In the genomic region with DNA sequence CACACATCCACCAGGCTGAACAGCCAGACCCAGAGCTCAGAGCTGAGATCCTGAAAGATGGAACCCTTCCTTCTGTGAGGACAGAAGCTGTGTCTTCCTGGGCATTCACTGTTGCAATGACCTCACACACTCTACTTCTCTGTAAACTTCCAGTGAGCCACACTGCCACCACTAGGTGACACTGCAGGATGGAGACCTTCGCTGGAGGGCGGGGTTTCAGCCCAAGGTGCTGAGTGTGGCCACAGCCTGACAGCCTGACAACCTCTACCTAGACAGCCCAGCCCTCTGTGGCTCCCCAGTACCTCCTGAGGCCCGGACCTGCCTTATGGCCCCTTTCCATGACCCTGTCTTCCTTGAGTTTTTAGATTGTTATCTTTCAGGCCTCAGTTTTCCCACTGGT, we compare ENCODE assay signal across 7 mouse cellular contexts. TPM values are rescaled to one million over a fixed set of nuclear protein-coding genes. Genes with fewer than 3 reads are reported as not detected.
A peak's percentile ranks its signal among the peaks of the same experiment; 100 is the strongest.
DNase-seq lines count a peak whose midpoint lies in the region; ATAC-seq and TF ChIP-seq lines count a peak whose summit lies in the region.

No protein-coding gene starts in this region.

- H3K27ac ChIP-seq in heart, embryonic 11.5 days (ENCODE audit: low read depth, low read length) = no peak overlapping the region
- H3K27ac ChIP-seq in kidney, embryonic 14.5 days (ENCODE audit: low read depth, low read length) = no peak overlapping the region
- H3K27ac ChIP-seq in lung, postnatal 0 days (ENCODE audit: low read length) = no peak overlapping the region

- H3K4me1 ChIP-seq in heart, embryonic 11.5 days (ENCODE audit: control insufficient read depth, insufficient read depth, low read length) = peaks cover 5% of the 10 kb centered on the region; the same call in 1 of the 2 replicates
- no peaks in the 10 kb centered on the region for H3K4me1 ChIP-seq in kidney, embryonic 14.5 days (ENCODE audit: control insufficient read depth, insufficient read depth, low read length)
- no peaks in the 10 kb centered on the region for H3K4me1 ChIP-seq in lung, postnatal 0 days (ENCODE audit: insufficient read depth, low read depth, low read length)

- TF ChIP-seq EP300 in lung, postnatal 0 days (IDR thresholded peaks at IDR 0.05) = no peak

- H3K4me2 ChIP-seq in heart, embryonic 11.5 days = no peak overlapping the region
- no peak overlapping the region for H3K4me2 ChIP-seq in kidney, embryonic 14.5 days (replicated peaks; ENCODE audit: low read depth, low read length)
- H3K4me2 ChIP-seq in lung, postnatal 0 days (replicated peaks; ENCODE audit: low read depth, low read length) = no peak overlapping the region

- no peaks in the 10 kb centered on the region for H3K36me3 ChIP-seq in heart, embryonic 11.5 days (ENCODE audit: control insufficient read depth, insufficient read depth, low read length)
- no peaks in the 10 kb centered on the region for H3K36me3 ChIP-seq in kidney, embryonic 14.5 days (ENCODE audit: control insufficient read depth, insufficient read depth, low read length)
- H3K36me3 ChIP-seq in lung, postnatal 0 days (ENCODE audit: insufficient read depth, low read length) = no peaks in the 10 kb centered on the region

- peak; percentile 77 for TF ChIP-seq CTCF in lung, postnatal 0 days (IDR thresholded peaks at IDR 0.05)

- no peaks in the 10 kb centered on the region for H3K9me3 ChIP-seq in heart, embryonic 11.5 days (replicated peaks; ENCODE audit: control insufficient read depth, low read length)
- no peaks in the 10 kb centered on the region for H3K9me3 ChIP-seq in kidney, embryonic 14.5 days (ENCODE audit: control insufficient read depth, low read length)
- no peaks in the 10 kb centered on the region for H3K9me3 ChIP-seq in lung, postnatal 0 days (ENCODE audit: low read length)

- 11% methylated on average over 3 of the region's 3 CpGs for WGBS in heart, embryonic 11.5 days (ENCODE audit: insufficient replicate concordance)
- WGBS in kidney, embryonic 14.5 days = 14% methylated on average over 3 of the region's 3 CpGs
- 12% methylated on average over 3 of the region's 3 CpGs for WGBS in lung, postnatal 0 days

- DNase-seq in CD4-positive, CD25-positive, alpha-beta regulatory T cell, adult 2 months (ENCODE audit: low read depth, low spot score) = peak; percentile 85
- DNase-seq in MEL-GATA-1-ER (ENCODE audit: extremely low read depth, low read depth) = peak; percentile 26
- peak; percentile 80 for DNase-seq in cerebellum, adult 9-11 months
- DNase-seq in lung, postnatal 0 days (ENCODE audit: low spot score) = peak; percentile 57
- DNase-seq in right cerebral cortex, postnatal 14 days = peak; percentile 60

- ATAC-seq in heart, embryonic 11.5 days (replicated peaks; ENCODE audit: insufficient number of reproducible peaks, low FRiP score, low TSS enrichment) = peak; percentile 43; the same call in 1 of the 2 replicates
- ATAC-seq in kidney, embryonic 14.5 days (ENCODE audit: low FRiP score, low TSS enrichment) = peak; percentile 79
- peak; percentile 68 for ATAC-seq in lung, postnatal 0 days

- H3K9ac ChIP-seq in heart, embryonic 11.5 days (ENCODE audit: low read depth, low read length) = no peak overlapping the region
- no peak overlapping the region for H3K9ac ChIP-seq in kidney, embryonic 14.5 days (ENCODE audit: low read depth, low read length)
- H3K9ac ChIP-seq in lung, postnatal 0 days (replicated peaks; ENCODE audit: low read depth) = no peak overlapping the region

- H3K27me3 ChIP-seq in heart, embryonic 11.5 days (ENCODE audit: control insufficient read depth, insufficient read depth, low read length) = 0 out of 2 replicates have a peak, but pooled peaks cover 2% of the 10 kb centered on the region
- no peaks in the 10 kb centered on the region; the same call in 1 of the 2 replicates for H3K27me3 ChIP-seq in kidney, embryonic 14.5 days (ENCODE audit: control insufficient read depth, insufficient read depth, low read length)
- H3K27me3 ChIP-seq in lung, postnatal 0 days (replicated peaks; ENCODE audit: insufficient read depth, low read length) = no peaks in the 10 kb centered on the region

- H3K4me3 ChIP-seq in heart, embryonic 11.5 days (ENCODE audit: low read depth, low read length) = no peak overlapping the region
- no peak overlapping the region for H3K4me3 ChIP-seq in kidney, embryonic 14.5 days (ENCODE audit: low read length)
- no peak overlapping the region for H3K4me3 ChIP-seq in lung, postnatal 0 days (ENCODE audit: low read depth, low read length)

RNA-seq across cellular contexts. Expression of gene 1700008O03Rik, which starts 12.9 kb away (rescaled TPM):
- 0.65 and 1.0 TPM in 2 replicates for polyA plus RNA-seq in heart, embryonic 11.5 days (2014; fragmentation: Nextera tagmentation; extraction: Ambion mirVana)
- 1.0 and 1.5 TPM in 2 replicates for polyA plus RNA-seq in kidney, embryonic 14.5 days (2014; fragmentation: Nextera tagmentation; extraction: Ambion mirVana)
- polyA plus RNA-seq in lung, postnatal 0 days (2015; fragmentation: Nextera tagmentation; extraction: Ambion mirVana) = 0.87 and 1.2 TPM in 2 replicates

RNA-seq across cellular contexts. Expression of gene Syt3, which starts 14.7 kb away (rescaled TPM):
- 0.32 and 0.59 TPM in 2 replicates for polyA plus RNA-seq in heart, embryonic 11.5 days (2014; fragmentation: Nextera tagmentation; extraction: Ambion mirVana)
- polyA plus RNA-seq in kidney, embryonic 14.5 days (2014; fragmentation: Nextera tagmentation; extraction: Ambion mirVana) = 1.4 and 2.3 TPM in 2 replicates
- polyA plus RNA-seq in lung, postnatal 0 days (2015; fragmentation: Nextera tagmentation; extraction: Ambion mirVana) = 0.85 and 1.4 TPM in 2 replicates

RNA-seq across cellular contexts. Expression of gene Lrrc4b, which starts 30.2 kb away (rescaled TPM):
- polyA plus RNA-seq in heart, embryonic 11.5 days (2014; fragmentation: Nextera tagmentation; extraction: Ambion mirVana) = 2.4 and 3.5 TPM in 2 replicates
- polyA plus RNA-seq in kidney, embryonic 14.5 days (2014; fragmentation: Nextera tagmentation; extraction: Ambion mirVana) = 0.50 and 0.70 TPM in 2 replicates
- 0.51 and 0.76 TPM in 2 replicates for polyA plus RNA-seq in lung, postnatal 0 days (2015; fragmentation: Nextera tagmentation; extraction: Ambion mirVana)

Comparison
In these comparisons a context has a peak if more than half of its experiments do, and no peak if none do; other contexts are left out.
1. DNase-seq: peak in every context shown above with its lines; median percentile 85 in CD4-positive, CD25-positive, alpha-beta regulatory T cell, adult 2 months; 80 in cerebellum, adult 9-11 months; 60 in right cerebral cortex, postnatal 14 days; 57 in lung, postnatal 0 days; 26 in MEL-GATA-1-ER.